Mouse (Mus musculus) heart, postnatal 10 days (tissue): Measurements from ENCODE around the gene Gbp10. TPM values are rescaled to one million over a fixed set of nuclear protein-coding genes. Genes with fewer than 3 reads are reported as not detected.
"Not testable (repeated sequence)": the region's sequence is repeated elsewhere in the genome, so short reads cannot be mapped to it uniquely, and the experiment has no call there.

Experiments
- DNase-seq, 2 experiments: peaks; one replicate each; pipeline ENCODE4 v3.0.0; 2021
- intact Hi-C: fragments of 180-260 bp; cut with DNase I; formaldehyde crosslinking; loops from one replicate; pipeline ENCODE4 v1.15.1; 2025
- total RNA-seq, 2 experiments: library from RNA; stranded (reverse); gene quantifications; 2 replicates each; pipeline ENCODE4 v1.2.3; 2021

Gene Gbp10
- total RNA-seq, result under 1 TPM; 0.10 to 0.12 TPM

- intact Hi-C loops, result not testable (repeated sequence)
- peak; percentile 10 to 14 for DNase-seq
These were observed at the start of gene Gbp10 for GRCm38 (mm10) chr5:105239483-105240047. Gbp10 (minus strand) TSS chr5:105239533.

- not testable (repeated sequence) for DNase-seq
- intact Hi-C loops, result loop anchor here (5.0 kb wide), 1 partner anchor 53 kb away; no protein-coding TSS in a partner anchor
These were observed 21.3 kb upstream of the Gbp10 start for GRCm38 (mm10) chr5:105260673-105261072.

DNA sequence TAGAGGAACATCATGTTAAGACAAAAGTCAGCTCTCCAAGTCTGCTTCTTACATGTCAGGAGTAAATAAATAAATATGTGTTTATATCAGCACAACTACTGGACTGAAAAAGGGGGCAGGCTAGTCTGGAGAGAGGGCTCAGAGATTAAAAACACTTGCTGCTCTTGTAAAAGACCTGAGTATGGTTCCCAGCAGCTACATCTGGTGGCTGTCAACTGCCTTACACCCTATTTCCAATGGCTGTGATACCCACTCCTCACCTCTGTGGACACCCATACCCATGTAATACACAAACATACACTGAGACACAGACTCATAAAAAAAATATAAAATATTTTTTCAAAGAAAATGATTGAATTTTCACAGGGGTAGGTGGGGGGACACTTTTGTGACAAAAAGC lies 13.2 kb upstream of the Gbp10 start:
- intact Hi-C loops, result no loop called here
- no peak for DNase-seq

- DNase-seq, intact Hi-C loops: not testable (repeated sequence)
These were observed 5.4 kb upstream of the Gbp10 start for GRCm38 (mm10) chr5:105244741-105245140.

DNA sequence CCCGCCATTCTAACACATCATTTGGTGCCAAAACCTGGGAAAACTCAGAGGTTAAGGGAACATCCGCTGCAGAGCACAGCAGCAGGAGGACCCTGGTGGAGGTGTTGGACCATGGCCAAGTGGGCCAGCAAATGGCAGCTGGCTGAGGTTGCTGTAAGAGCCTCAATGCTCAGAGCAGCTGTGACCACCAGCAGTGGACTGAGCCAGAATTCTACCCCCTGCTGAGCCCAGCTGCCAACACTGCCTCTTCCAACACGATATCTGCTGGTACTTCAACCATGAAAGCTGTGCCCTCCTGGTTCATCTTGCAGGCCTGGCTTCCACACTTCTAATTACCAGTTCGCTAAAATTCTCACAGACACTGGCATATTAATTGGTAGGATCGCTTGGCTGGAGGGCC lies 1.6 kb upstream of the Gbp10 start:
- DNase-seq, intact Hi-C loops: not testable (repeated sequence)

GRCm38 (mm10) chr5:105238402-105238801 lies 931 bp downstream of the Gbp10 start:
- intact Hi-C loops, DNase-seq: not testable (repeated sequence)

GRCm38 (mm10) chr5:105236040-105236439 lies 3.3 kb downstream of the Gbp10 start:
- intact Hi-C loops, DNase-seq: not testable (repeated sequence)

DNA sequence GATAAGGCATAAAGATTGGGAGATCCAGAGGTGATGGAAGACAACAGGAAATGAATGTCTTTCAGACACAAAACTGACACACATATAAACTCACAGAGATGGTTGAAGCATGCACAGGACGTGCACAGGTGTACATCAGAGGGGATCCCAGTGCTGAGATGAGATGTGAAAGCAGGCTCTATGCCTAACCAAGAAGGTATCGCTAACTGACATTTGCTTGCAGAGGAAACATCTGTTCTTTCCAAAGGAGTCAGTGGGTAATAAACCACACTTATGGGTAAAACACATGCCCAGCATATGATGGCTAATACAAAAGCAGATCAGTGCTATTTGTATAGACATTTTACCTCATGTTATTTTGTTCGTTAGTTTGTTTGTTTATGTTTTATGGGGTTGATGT lies 30.4 kb downstream of the Gbp10 start:
- not testable (repeated sequence) for DNase-seq
- intact Hi-C loops, result loop anchor here (5.0 kb wide), 1 partner anchor 53 kb away; no protein-coding TSS in a partner anchor

DNA sequence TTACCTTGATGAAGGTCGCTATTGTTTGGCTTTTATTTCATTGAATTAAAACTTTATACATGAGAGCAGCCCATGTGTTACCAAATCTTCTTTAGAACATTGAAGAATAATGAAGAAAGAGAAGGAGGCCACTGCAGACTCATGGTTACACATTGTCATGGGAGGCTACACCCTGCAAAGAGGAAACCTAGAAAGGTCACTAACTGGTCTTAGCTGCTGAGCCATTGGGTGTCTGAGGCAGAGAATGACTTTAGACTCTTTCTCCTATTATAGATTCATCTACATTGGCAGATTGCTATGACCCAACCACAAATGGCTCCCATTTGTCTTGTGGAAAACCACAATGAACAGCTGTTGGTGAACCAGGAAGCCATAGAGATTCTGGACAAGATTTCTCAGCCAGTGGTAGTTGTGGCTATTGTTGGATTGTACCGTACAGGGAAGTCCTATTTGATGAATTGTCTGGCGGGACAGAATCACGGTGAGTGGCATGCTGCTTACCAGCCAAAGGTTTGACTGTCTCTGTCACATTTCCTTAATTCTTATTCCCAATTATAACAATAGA lies 38.5 kb downstream of the Gbp10 start:
- DNase-seq, result not testable (repeated sequence)
- intact Hi-C loops, result loop anchor here (2.0 kb wide), 1 partner anchor 20 kb away; no protein-coding TSS in a partner anchor

- intact Hi-C loops, DNase-seq: not testable (repeated sequence)
These were observed 40.2 kb downstream of the Gbp10 start for GRCm38 (mm10) chr5:105199149-105199548.

- intact Hi-C loops, DNase-seq: not testable (repeated sequence)
These were observed 41.3 kb downstream of the Gbp10 start for GRCm38 (mm10) chr5:105197915-105198560.

DNA sequence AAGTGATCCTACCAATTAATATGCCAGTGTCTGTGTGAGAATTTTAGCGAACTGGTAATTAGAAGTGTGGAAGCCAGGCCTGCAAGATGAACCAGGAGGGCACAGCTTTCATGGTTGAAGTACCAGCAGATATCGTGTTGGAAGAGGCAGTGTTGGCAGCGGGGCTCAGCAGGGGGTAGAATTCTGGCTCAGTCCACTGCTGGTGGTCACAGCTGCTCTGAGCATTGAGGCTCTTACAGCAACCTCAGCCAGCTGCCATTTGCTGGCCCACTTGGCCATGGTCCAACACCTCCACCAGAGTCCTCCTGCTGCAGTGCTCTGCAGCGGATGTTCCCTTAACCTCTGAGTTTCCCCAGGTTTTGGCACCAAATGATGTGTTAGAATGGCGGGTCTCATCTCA lies 43.0 kb downstream of the Gbp10 start:
- intact Hi-C loops, DNase-seq: not testable (repeated sequence)

DNA sequence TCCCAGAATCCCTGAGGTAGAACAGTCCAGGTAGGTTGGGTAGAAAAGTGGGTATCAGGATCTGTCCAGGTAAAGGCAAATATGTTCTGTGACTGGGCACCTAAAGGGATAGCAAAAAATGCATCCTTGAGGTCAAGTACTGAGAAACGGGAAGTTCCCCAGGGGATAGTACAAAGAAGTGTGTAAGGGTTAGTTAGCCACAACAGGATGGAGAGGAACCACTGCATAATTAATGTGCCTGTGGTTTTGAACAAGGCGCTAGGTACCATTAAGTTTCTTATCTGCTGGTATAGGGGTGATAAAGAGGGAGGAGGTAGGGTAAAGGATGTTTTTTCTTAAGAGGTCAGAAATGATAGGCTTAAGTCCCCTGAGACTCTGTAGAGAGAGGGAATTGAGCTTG lies 46.8 kb downstream of the Gbp10 start:
- DNase-seq, intact Hi-C loops: not testable (repeated sequence)

DNA sequence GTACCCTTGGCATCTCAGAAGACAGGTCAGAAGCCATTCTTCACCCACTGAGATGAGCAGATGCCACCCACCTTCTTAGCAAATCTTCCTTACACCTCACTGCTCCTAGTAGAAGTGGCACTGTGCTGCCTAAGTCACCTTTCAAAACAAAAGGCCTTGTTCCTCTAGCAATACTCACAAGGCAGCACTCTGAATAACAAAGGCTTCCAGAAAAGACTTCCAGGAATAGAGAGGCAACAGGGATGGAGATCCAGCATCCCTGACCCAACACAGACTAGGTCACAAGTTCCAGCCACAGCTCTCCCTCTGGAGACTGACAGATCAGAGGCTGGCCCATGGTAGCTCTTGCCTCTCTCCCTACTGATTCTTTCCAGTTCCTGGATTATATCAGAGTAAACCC lies 57.9 kb downstream of the Gbp10 start:
- DNase-seq, result no peak
- intact Hi-C loops, result loop anchor here (2.0 to 10.0 kb wide), 2 partner anchors 19 to 197 kb away; partner anchors contain the start of gene Abcg3

Other genes with a start within 250 kb of the Gbp10 start
- gene Gbp9, start 100.0 kb downstream of the Gbp10 start, total RNA-seq, result 10 to 100 TPM; 10.2 to 13.1 TPM
- under 1 TPM; 0.26 to 0.40 TPM for gene Gbp8, start 100.0 kb downstream of the Gbp10 start, total RNA-seq
- 1 to 10 TPM; 6.4 to 6.8 TPM for gene Gbp4, start 99.9 kb downstream of the Gbp10 start, total RNA-seq
- under 1 TPM in 1 of 2 experiments, not detected in 1; 0.07 TPM for gene Gm43302, start 54.2 kb upstream of the Gbp10 start, total RNA-seq
- gene Gbp6, start 54.2 kb upstream of the Gbp10 start, total RNA-seq, result 1 to 10 TPM; 2.3 to 3.0 TPM
- gene Lrrc8b, start 176.2 kb upstream of the Gbp10 start, total RNA-seq, result 10 to 100 TPM; 15.8 to 19.8 TPM